Mouse (Mus musculus): ENCODE data around the gene Dpep2nb.
A peak's percentile ranks its signal among the peaks of the same experiment; 100 is the strongest.
"Not testable (repeated sequence)": the region's sequence is repeated elsewhere in the genome, so short reads cannot be mapped to it uniquely, and the experiment has no call there.

Gene Dpep2nb

DNA sequence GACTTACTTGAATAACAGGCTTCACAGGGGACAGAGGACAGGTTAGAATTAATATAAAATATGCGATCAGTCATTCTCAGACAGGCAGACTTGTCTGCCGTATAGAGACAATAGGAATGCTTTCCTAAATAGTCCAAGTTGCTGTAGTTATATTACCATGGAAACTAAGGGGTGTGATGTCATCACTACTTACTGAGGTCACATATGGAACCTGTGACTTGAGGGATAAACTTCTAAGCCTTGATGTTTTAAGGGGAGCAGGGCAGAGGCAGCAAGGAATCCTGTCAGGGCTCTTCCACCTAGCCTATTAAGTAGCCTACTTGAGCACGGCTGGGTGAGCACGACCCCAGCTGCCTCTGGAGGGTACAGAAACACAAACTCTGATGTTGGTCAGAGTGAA is at the start of gene Dpep2nb:
Dpep2nb (minus strand) TSS at position 101 of the 400 bp plus-strand sequence.
- no peak for DNase-seq (ENCODE audit: inconsistent ontology term)

DNA sequence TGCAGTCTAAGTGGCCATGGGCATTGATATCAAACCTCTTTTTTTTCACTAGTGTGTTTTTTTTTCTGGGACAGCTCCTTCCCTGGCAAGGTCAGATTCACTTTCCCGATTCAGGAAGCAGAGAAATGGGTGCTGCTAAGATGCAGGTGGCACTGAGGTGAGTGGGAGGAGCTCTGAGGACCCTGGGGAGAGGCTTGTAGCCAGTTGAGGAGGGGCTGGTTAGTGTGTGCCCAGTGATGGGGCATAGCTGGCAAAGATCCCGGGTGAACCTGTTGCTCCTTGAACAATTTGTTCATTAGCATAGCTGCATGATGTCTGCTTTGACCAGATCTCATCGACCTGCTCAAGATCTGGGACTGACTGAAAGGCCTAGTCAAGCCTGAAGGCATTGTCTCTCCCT is 49.3 kb upstream of the Dpep2nb start:
- DNase-seq (ENCODE audit: inconsistent ontology term): no peak

DNA sequence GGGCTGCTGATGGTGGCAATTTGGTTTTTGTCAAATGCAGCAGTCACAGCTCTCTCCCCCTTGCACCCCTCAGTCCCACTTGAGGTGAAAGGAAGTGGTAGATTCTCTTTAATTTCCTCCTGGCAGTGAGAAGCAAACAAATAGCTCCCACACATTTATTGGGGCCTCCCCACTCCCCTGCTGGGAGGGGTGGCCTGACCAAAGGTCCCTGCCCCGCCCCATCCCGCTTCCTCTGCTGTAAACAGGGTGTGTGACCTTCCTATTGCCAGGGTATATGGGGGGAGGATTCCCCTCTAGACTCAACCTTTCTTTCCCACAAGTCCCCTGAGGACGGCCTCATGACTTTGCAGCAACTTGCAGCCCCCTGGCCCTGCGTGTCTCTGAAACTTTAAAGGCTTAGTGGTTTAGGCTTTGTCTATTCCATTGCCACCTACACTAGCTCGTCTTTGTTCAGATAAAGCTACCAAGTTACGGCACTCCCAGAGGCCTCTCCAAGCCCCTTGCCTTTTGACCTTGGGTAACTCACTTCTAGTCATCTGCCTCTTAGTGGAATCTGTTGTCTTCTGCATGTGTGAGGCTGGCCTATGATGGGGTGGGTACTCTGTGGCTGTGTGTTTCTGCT is 48.5 kb upstream of the Dpep2nb start:
- DNase-seq (ENCODE audit: inconsistent ontology term): no peak

DNA sequence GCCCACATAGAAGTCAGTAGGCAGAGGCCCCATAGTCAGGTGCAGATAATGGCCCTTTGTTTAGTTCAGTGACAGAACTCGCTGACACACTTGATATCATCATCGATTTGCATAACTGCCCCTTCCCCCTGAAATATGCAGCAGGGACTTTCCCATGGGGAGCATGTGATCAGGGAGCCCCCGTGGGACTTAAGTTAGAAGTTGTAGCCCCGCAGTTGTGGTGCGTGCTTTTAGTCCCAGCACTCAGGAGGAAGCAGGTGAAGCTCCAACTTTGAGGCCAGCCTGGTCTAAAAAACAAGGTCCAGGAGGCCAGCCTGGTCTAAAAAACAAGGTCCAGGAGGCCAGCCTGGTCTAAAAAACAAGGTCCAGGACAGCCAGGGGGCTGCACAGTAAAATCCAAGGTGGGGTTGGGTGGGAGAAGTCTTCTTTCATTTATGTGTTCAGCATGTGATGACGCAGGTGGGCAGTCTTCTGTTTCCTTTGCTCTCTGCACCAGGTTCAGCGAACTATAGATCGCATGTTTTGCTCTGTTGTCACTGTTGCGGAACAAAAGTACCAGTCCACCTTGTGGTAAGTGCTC is 46.8 kb upstream of the Dpep2nb start:
- DNase-seq (ENCODE audit: inconsistent ontology term): peak; percentile 36

DNA sequence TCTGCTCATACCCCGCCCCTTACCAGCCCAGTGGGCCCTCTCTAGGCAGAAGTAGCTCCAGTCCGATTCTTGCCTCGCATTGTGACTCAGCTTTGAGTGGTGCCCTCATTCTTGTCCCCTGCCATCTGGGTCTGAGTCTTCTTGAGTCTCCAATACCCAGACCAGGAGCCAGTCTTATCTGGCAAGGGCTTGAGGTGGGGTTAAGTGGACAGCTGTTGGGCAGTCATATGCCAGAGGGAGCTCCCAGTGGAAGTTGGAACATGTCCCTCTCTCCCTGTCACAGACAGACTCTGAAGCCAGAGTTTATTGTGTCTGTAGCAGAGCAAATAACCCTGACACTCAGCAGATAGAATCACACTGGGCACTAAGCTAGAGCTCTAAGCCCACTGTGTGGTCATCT is 45.3 kb upstream of the Dpep2nb start:
- DNase-seq (ENCODE audit: inconsistent ontology term): no peak

DNA sequence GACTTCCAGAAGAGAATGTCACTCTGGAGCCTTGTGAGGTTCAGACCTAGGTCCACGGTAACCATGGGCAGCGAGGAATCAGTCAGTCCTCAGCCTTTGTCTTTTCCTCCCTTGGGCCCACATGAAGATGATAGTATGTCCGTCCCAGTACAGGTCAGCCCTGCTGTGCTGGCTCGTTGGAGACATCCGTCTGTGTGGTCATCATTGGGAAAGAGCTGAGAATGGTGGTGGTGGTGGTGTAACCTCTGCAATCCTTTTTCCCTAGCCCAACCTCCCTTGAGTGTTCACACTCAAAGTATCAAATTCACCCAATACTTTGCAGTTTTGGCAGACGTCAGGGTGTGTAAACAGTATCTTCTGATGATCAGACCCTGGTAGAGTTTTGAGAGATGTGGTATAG is 44.1 kb upstream of the Dpep2nb start:
- DNase-seq (ENCODE audit: inconsistent ontology term): no peak

DNA sequence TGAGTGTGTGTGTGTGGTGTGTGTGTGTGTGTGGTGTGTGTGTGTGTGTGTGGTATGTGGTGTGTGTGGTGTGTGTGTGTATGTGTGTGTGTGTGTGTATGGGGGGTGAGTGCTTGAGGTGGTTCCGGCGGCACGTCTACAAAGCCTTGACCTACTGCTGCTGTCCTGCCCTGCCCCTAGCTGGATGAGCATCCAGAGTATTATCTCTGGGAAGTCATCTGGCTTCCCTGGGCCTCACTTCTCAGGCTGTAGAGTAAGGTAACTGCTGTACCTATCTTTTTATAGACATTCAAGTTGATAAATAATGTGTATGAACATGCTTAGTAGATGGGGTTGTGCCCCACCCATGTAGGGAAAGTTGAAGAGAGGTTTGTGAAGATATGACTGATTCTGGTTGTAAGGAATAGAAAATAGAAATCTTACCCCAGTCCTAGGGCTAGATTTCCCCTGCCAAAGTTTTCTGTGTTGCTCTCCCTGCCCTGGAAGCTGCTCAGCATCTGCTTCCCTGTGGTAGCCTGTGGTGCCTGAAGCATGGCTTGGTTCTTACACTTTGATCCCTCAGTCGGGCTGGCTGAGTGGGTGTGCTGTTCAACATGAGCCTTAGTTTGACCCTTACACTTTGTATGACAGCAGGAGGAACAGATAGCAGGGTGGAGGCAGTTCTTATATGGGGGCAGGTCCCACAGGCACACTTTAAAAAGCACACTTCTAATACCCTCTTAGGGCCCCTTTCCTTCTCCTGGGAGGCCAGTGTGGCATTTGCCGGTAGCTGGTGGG is 42.3 kb upstream of the Dpep2nb start:
- no peak for DNase-seq (ENCODE audit: inconsistent ontology term)

DNA sequence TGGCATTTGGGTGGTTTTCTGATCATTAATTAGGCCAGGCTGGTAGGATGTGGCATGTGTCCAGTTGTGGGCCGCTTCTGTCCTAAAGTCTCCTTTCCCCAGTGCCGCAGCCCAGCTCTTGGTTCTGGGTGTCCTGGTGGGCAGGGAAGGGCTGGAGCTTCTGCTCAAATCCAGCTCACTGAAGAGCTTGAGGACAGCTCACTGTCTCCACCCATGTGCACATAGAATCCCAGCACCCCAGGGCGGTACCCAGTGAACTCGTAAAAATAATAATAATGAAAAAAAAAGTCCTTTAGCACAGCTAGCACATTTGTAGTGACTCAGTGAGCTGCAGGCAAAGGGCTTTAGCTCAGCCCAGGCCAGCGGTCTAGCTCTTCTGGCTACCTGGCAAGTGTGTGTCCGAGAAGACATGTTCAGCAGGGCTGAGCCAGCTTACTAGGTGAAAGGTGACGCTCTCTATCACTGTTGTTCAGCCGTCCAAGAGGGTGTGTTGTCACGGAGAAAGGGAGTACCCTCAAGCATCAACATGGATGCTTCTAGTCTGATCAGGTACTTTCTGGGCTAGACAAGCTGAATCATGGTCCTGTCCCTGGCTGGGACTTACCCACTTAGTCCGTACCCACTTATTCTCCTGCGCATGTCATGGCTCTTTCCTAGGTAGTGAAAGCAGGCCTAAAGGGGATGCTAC is 41.2 kb upstream of the Dpep2nb start:
- no peak for DNase-seq (ENCODE audit: inconsistent ontology term)

DNA sequence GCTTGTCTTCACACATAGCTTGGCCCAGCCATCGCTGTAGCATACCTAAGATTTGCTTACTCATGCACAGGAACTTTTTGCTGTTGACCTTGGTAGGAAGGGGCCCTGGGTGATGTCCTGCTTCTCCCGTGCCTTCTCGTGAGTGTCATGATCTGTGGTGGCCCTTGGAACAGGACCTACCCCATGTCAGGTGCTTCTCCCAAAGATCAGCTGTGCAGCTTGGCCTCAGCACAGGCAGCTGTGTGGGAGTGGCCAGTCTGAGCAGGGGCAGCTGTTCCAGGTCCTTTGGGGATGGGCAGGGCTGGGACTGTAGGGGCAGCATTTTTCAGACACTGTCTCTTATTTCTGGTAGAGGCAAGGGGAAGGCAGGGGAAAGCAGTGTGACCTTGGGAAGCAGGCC is 38.4 kb upstream of the Dpep2nb start:
- no peak for DNase-seq (ENCODE audit: inconsistent ontology term)

DNA sequence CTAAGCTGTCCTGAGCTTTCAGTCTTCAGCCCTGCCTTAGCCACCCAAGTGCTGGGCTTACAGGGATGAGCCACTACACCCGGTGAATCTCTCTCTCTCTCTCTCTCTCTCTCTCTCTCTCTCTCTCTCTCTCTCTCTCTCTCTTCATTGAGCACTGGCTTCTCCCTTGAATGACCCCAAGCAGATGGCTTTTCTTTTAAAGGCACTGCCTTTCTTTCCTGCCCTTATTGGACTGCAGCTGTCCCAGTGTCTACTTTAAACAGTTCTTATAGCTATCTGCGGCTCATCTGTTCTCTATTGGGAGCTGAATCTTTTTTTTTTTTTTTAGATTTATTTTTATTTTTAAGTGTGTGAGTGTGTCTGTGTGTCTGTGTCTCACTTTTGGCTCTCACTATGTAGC is 37.3 kb upstream of the Dpep2nb start:
- no peak for DNase-seq (ENCODE audit: inconsistent ontology term)

DNA sequence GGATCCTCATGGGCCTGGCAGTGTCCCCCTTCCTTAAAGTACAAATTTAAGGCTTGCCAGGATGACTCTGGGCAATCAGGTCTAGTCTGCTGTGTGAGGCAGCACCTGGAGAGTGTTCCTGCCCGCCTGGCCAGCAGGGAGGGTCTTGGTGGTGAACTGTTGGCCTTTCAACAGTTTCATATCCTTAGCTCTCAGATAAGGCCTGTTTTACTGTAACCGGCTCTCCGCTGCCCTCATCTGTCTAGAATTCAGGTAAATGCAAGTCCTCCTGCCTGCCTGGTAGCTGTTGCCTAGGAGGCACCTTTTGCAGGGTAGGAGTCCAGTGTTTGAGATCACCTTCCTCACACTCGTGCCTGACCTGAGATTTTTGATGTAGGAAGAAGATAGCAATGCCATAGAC is 34.4 kb upstream of the Dpep2nb start:
- no peak for DNase-seq (ENCODE audit: inconsistent ontology term)

DNA sequence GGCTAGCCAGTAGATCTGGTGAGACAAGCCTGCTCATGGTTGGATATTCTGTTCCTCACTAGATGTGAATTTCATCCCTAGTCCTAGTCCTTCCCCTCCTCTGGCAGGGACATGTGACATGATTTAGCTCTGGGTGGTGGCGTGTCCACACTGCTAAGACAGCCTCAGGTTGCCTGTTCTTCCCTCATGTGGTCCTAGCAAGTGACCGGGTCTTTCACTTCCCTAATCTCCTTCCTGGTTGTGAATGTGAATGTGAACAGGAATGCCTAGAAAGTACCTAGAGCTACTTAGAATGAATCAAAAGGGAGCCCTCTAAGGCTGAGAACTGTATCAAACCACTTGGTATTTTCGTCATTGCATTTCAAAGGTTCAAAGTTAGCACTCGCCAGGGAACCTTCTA is 33.8 kb upstream of the Dpep2nb start:
- DNase-seq (ENCODE audit: inconsistent ontology term): no peak

DNA sequence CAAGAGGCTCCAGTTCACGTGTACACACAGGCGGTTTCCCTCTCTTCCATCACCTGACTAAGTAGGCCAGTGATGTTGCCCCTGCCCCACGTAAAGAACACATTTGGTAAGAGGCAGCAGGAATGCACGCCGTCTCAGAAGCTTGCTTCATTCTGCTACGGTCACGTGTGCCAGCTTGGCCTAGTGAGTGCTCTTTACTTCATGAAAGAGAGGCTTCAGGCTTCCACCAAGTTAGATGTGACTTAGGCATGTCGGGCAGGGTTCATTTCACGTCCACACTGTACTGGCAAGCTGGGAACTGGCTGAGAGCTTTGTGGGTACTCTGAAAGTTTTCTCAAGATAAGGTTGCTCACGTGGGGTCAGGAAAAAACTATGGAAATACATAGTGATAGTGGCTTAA is 32.9 kb upstream of the Dpep2nb start:
- DNase-seq (ENCODE audit: inconsistent ontology term): no peak

DNA sequence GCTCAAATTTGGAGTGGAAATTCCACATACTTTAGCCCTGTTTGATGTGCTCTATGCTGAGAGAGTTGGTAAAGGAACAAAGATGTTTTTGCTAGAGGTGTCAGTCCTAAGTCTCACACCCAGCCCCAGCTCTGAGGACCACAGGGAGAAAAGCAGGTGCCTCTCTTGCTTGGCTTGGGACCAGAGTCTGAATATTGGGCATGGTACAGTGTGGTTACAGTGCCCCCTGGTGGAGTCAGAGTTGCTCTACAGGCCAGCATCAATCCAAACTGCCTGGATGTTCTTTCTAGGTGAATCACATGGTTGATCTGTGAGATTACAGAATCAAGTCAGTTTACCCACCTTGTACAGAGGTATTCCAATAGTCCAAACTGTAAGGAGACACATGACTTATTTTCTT is 16.7 kb upstream of the Dpep2nb start:
- DNase-seq (ENCODE audit: inconsistent ontology term): peak; percentile 77

DNA sequence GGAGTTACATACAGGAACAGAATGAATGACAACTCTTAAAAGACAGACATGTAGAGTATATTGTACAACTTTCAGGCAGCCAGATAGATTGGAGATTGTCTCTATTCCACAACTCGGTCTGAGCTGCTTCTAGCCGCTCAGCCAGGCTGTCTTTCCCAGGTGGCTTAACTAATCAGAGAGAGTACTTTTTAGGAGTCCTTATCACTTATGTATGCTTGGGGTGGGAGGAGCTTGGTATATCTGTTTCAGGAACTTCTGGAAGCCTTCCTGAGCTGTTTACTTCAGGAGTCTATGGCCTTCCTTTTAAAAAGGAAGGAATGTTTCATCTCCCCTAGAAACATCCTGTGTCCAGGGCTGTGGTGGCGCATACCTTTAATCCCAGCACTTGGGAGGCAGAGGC is 12.3 kb upstream of the Dpep2nb start:
- no peak for DNase-seq (ENCODE audit: inconsistent ontology term)

DNA sequence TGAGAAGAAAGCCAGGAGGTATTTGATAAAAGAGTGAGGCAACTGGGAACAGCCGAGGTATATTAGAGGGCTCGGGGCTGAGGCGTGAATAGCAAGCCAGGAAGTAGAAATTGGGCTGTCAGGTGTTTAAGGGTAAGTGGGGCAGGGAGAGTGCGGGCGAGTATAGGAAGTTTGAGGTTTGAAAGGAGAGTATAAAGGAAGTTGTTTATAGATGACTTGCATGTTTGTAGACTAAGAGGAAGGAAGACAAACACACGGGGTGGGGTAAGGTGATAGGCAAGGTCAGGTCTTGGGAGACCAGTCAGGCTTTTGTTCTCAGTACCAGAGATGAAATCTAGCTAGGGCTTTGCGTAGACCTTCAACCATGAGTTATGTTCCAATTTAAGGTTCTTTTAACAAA is 11.4 kb upstream of the Dpep2nb start:
- DNase-seq (ENCODE audit: inconsistent ontology term): no peak

DNA sequence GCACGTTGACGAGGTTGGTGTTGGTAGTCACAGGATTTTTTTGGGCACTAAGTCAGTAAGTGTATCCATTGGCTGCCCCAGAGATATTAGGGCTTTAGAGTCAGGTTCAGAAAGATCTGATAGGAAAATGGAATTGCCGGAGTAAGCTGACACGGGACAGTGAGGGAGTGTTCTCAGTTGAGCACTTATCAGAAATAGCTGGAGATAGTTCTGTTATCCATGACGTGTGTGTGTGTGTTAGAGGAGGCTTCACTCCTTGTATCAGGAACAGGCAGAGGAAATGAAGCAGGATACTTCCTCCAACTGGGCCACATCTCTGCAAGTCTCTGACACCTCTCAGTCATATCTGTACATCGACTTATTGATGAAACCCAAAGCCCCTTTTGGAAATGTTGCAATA is 10.5 kb upstream of the Dpep2nb start:
- DNase-seq (ENCODE audit: inconsistent ontology term): no peak

DNA sequence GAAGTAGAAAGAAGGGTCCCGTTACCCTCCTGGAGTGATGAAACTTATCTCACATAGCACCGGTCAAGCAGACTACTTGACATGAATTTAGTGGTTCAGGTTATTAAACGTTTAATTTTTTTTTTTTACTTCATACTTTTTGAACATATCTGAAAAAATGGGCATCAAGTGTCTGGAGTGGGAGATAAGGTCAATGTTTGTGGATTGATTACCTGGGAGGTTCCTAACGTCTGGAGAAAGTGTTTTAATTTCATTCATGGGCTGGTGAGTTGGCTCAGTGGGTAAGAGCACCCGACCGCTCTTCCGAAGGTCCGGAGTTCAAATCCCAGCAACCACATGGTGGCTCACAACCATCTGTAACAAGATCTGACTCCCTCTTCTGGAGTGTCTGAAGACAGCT is 6.4 kb upstream of the Dpep2nb start:
- not testable (repeated sequence) for DNase-seq (ENCODE audit: inconsistent ontology term)

DNA sequence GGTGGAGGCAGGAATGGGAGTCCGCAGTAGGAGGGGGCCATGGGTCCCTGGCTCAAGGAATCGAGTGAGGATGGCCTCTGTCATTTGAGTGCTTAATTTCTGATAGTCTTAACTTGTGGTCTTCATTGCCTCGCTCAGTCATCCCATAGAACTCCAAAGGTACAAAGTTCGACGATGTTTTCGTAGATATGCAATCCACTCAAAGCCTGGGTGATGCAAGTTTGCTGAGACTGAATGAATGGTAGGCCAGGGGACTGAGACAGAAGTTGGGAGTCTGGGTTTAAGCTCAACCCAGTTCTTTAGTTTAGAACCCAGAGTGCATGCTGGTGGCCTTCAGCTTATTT is 5.8 kb upstream of the Dpep2nb start, which contains the start of gene Ddx28:
Ddx28 (minus strand) TSS at position 240 of the 344 bp plus-strand sequence.
- no peak for DNase-seq (ENCODE audit: inconsistent ontology term)

DNA sequence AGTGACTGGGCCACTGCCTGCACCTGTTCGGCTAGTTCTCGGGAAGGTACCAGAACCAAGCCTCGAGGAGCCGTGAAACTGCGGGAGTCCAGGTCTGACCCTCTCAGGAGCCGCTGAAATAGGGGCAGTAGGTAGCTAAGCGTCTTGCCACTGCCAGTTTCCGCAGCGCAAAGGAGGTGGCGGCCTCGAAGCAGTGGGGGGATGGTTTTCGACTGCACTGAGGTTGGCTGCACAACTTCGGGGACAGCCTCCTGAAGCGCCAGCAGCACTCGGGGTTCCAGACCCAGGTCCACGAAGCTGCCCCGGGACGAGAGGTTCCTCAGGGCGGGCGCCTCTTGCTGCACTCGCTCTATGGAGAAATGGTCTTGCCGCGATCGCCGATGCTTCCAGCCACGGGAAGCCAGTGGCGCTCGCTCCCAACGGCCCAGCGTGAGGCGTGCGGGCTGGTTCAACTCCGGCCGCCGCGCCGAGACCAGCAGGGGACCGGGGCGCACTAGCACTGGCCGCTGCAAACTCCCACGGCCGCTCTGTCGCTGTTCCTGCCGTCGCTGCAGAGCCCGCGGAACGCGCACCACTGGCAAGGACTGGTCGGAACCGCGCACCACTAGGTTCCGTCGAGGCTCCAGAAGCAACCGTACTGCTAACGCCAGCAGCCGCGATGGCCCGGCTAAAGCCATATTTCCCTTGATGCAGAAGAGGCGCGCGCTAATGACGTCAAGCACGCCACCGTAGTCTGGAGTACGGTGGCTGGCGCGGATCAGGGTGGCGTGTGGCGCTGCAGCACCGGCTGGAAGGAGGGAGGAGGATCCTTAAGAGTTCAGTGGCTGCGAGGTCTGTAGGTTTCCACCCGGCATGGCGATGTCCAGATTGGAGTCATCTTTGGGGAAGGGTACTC is 5.2 kb upstream of the Dpep2nb start:
- DNase-seq (ENCODE audit: inconsistent ontology term): peak; percentile 89

DNA sequence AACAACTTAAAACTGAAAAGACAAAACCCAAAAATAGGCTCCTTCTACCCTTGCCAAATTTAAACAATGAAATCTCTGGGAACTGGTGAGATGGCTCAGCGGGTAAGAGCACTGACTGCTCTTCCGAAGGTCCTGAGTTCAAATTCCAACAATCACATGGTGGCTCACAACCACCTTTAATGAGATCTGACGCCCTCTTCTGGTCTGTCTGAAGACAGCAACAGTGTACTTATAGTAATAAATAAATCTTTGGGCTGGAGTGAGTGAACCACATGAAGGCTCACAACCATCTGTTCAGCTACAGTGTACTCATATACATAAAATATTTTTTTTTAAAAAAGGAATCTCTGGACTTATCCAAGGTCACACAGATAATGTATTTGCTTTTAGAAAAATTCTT is 2.1 kb upstream of the Dpep2nb start:
- DNase-seq (ENCODE audit: inconsistent ontology term): not testable (repeated sequence)

DNA sequence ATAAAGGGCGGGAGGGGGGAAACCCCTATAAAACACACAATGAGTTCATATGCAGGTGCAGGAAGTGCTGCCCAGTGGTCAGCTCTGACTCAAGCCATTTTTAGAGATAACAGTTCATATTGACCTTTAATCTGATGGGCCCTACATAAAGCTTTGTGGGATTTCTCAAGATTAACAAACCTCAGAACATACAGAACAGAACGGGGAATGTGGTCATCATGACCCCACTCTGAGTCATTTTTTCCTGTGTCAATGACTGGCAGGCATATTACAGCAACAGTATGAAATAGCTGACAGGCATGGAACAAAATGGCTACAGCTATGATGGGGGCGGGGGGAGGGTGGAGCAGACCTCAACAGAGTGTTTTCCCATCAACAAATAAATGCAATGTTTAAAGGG is 1.4 kb upstream of the Dpep2nb start:
- DNase-seq (ENCODE audit: inconsistent ontology term): no peak

Measured in Muller cell, postnatal 12 days (primary cell).